Mouse (Mus musculus) liver, embryonic 16.5 days (tissue): ENCODE measurements around the gene Itgb8. TPM values are rescaled to one million over a fixed set of nuclear protein-coding genes. Genes with fewer than 3 reads are reported as not detected.

Source experiments
- ATAC-seq: fragments of 200-750 bp; cut with Nextera tagmentation; 2 replicates; pipeline ENCODE4 v1.8.0; 2017; ENCODE audit warnings: low read depth, mild to moderate bottlenecking, moderate number of reproducible peaks, moderate library complexity
- H3K27ac ChIP-seq: fragments of 300-500 bp; sonication (generic); 2 replicates; pipeline ENCODE4 v1.5.1; 2014; ENCODE audit warnings: mild to moderate bottlenecking, low read length
- H3K27me3 ChIP-seq: fragments of 300-500 bp; sonication (generic); 2 replicates; pipeline ENCODE4 v1.6.1; 2014; ENCODE audit warnings: low read depth, low read length, mixed read lengths; ENCODE audit not compliant: control insufficient read depth, insufficient read depth
- H3K36me3 ChIP-seq: fragments of 300-500 bp; sonication (generic); 2 replicates; pipeline ENCODE4 v1.6.1; 2014; ENCODE audit warnings: mild to moderate bottlenecking; ENCODE audit not compliant: control insufficient read depth, insufficient read depth
- H3K4me1 ChIP-seq: fragments of 300-500 bp; sonication (generic); 2 replicates; pipeline ENCODE4 v1.6.1; 2014; ENCODE audit warnings: low read depth, low read length, mixed read lengths; ENCODE audit not compliant: control insufficient read depth
- H3K4me2 ChIP-seq: fragments of 300-500 bp; sonication (generic); 2 replicates; pipeline ENCODE4 v1.6.1; 2014; ENCODE audit warnings: low read depth, low read length, mixed read lengths
- H3K4me3 ChIP-seq: fragments of 300-500 bp; sonication (generic); 2 replicates; pipeline ENCODE4 v1.5.1; 2014; ENCODE audit warnings: low read depth, mild to moderate bottlenecking, low read length
- H3K9ac ChIP-seq: fragments of 300-500 bp; sonication (generic); 2 replicates; pipeline ENCODE4 v1.6.1; 2014; ENCODE audit warnings: low read depth, low read length
- H3K9me3 ChIP-seq: fragments of 300-500 bp; sonication (generic); replicated peaks from 2 replicates; pipeline ENCODE4 v1.6.1; 2016; ENCODE audit warnings: low read length; ENCODE audit not compliant: control insufficient read depth
- WGBS: fragments of 180-500 bp; shearing (Covaris S2); extraction: QIAGEN DNeasy Blood & Tissue Kit; methylation state at CpG from one replicate; pipeline ENCODE4 v1.1.7; 2014; ENCODE audit not compliant: insufficient replicate concordance; 5-methylcytosine and 5-hydroxymethylcytosine counted together
- polyA plus RNA-seq: library from polyadenylated mRNA; unstranded; fragments of >200 nt; fragmentation: Nextera tagmentation; extraction: Ambion mirVana; gene quantifications from 2 replicates; pipeline ENCODE4 v1.2.1, GENCODE M21; 2015

The Itgb8 gene
- polyA plus RNA-seq, 1 experiment from 2014 or later: 0.05 TPM

DNA sequence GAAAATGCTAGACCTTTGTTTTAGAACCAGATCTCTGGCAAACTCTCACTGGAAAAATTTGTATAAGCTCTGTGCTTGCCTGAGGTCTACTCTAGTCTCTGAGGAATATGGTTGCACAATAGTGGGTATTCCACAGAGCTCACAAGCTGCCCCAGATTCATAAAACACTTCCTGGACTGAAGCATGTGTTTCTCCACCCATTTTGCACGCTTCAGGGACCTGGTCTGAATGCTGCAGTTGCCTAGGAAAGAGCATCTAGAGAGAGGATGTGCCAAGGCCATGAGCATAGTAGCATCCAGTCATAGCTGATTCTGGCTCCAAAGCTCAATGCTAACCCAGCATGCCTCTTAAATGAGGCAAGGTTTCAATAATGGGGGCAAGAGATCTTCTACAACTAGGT is 74.4 kb downstream of the Itgb8 start:
- ATAC-seq: no peak
- Histone ChIP-seq H3K9ac (no peak overlapping the region), H3K27me3 (no peaks in the 10 kb centered on the region), H3K9me3 (no peaks in the 10 kb centered on the region), H3K36me3 (no peaks in the 10 kb centered on the region), H3K4me3 (no peak overlapping the region), H3K4me2 (no peak overlapping the region), H3K27ac (no peak overlapping the region), H3K4me1 (no peaks in the 10 kb centered on the region)
- WGBS: 14% methylated on average over 1 of the region's 1 CpGs

GRCm38 (mm10) chr12:119160786-119161185 is 77.8 kb downstream of the Itgb8 start:
- no peaks in the 10 kb centered on the region for H3K36me3 ChIP-seq
- H3K4me2 ChIP-seq: no peak overlapping the region
- no peak overlapping the region for H3K9ac ChIP-seq
- no peak overlapping the region for H3K4me3 ChIP-seq
- H3K9me3 ChIP-seq: no peaks in the 10 kb centered on the region
- no peaks in the 10 kb centered on the region for H3K27me3 ChIP-seq
- no peak overlapping the region for H3K27ac ChIP-seq
- H3K4me1 ChIP-seq: no peaks in the 10 kb centered on the region
- no peak for ATAC-seq

DNA sequence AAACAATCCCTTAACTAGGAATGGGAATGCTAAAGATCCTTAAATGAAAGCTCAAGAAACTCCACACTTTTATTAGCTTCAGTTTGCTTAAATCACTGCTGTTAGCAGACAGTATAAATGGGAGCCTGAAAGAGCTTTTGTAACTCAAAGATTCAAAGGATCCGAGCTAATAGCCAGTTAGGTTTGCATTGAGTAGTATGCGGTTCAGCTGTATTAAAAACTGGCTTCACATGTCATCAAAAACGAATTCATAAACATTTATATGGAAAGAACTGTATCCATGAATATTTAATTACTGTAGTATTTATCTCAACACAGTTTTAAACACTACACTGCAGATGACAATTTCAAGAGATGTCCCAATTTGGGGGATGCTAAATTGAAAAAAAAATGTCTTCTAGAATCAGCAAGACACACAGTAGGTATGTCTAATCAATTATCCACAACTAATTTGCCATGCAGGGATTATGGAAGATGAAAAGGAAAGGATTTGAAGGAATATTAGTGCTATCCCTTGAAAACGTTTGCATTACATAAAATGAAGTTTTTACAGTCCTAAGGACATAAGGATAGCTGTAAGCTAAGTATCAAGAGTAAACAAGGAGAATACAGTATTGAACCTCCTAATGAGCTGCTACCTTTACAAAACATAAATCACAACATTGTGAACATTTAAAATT is 79.2 kb downstream of the Itgb8 start:
- no peak overlapping the region for H3K27ac ChIP-seq
- no peak overlapping the region for H3K4me3 ChIP-seq
- no peak overlapping the region for H3K9ac ChIP-seq
- no peaks in the 10 kb centered on the region for H3K4me1 ChIP-seq
- H3K36me3 ChIP-seq: no peaks in the 10 kb centered on the region
- no peaks in the 10 kb centered on the region for H3K27me3 ChIP-seq
- WGBS: 38% methylated on average over 4 of the region's 4 CpGs
- H3K9me3 ChIP-seq: no peaks in the 10 kb centered on the region
- H3K4me2 ChIP-seq: no peak overlapping the region
- ATAC-seq: no peak

- Histone ChIP-seq H3K27ac (no peak overlapping the region), H3K27me3 (no peaks in the 10 kb centered on the region), H3K4me3 (no peak overlapping the region), H3K4me2 (no peak overlapping the region), H3K36me3 (no peaks in the 10 kb centered on the region), H3K4me1 (no peaks in the 10 kb centered on the region), H3K9me3 (no peaks in the 10 kb centered on the region), H3K9ac (no peak overlapping the region)
- no peak for ATAC-seq
- 58% methylated on average over 2 of the region's 2 CpGs for WGBS
Observed at GRCm38 (mm10) chr12:119157686-119158085, 80.9 kb downstream of the Itgb8 start.

DNA sequence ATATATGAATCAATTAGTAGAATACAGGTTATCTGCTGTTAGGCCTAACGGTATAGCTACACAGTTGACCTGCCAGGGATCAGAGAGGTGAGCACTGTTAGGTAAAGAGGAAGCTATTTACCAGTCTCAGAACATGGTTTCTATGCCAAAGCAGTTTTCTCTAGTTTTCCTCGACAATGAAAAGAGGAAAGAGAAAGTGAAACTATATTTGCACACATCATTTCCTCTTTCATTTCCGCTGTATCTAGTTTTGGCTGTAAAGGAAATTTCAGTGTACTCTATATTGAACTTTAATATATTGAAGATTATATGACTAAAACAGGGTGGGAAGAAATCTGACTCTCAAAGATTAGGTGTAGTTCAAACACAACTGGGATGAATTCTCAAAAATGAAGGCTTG is 81.5 kb downstream of the Itgb8 start:
- ATAC-seq: no peak
- Histone ChIP-seq H3K36me3 (no peaks in the 10 kb centered on the region), H3K4me2 (0 out of 2 replicates have a peak overlapping the region, but pooled peaks have one; percentile 9), H3K4me3 (no peak overlapping the region), H3K9ac (no peak overlapping the region), H3K27ac (no peak overlapping the region), H3K9me3 (no peaks in the 10 kb centered on the region), H3K4me1 (no peaks in the 10 kb centered on the region), H3K27me3 (no peaks in the 10 kb centered on the region)
- WGBS: 33% methylated on average over 3 of the region's 3 CpGs

DNA sequence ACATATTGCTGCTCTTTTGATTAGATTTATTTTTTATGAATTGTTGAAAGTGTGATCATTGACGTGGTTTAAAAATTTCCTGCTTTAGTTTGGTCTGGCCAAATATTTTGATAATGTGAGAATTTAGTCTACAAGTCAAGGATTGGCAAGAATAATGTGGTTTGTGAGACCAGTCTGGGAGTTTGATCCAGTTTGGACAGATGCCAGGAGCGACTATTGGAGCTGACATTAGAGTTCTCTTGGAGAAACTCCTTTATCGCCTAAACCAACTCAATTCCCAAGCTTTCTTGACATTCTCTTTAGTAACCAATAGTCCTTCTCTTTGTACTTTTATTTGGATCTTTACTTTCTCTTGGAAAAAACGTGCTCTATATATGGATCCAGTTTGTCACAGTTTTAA is 83.0 kb downstream of the Itgb8 start:
- H3K27me3 ChIP-seq: no peaks in the 10 kb centered on the region
- H3K4me2 ChIP-seq: no peak overlapping the region
- no peaks in the 10 kb centered on the region for H3K9me3 ChIP-seq
- no peak overlapping the region for H3K9ac ChIP-seq
- WGBS: 56% methylated on average over 4 of the region's 4 CpGs
- H3K27ac ChIP-seq: no peak overlapping the region
- H3K36me3 ChIP-seq: no peaks in the 10 kb centered on the region
- ATAC-seq: no peak
- H3K4me1 ChIP-seq: no peaks in the 10 kb centered on the region
- no peak overlapping the region for H3K4me3 ChIP-seq

DNA sequence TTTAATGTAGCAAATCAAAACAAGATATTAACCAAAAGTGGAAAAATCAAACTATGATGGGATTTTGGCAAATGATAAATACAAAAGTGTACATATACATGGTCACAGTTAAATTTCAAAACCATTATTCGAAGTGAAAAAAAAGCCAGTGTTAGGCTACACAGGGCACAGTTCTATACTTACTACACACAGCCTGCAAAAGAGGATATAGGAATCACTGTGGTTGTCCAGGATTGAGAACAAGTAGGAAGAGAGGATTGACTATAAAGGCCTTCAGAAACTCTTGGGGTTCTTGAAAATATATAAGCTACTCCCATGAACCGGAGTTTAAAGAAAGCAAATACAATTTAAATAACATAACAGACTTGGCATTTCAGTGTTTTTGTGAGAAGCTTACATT is 87.6 kb downstream of the Itgb8 start:
- no peak overlapping the region for H3K4me3 ChIP-seq
- 60% methylated on average over 2 of the region's 2 CpGs for WGBS

GRCm38 (mm10) chr12:119147753-119148152 is 90.8 kb downstream of the Itgb8 start:
- no peaks in the 10 kb centered on the region for H3K4me1 ChIP-seq
- no peaks in the 10 kb centered on the region for H3K36me3 ChIP-seq
- WGBS: 36% methylated on average over 3 of the region's 3 CpGs
- H3K4me2 ChIP-seq: no peak overlapping the region
- no peak for ATAC-seq
- H3K9ac ChIP-seq: no peak overlapping the region
- H3K27ac ChIP-seq: no peak overlapping the region
- no peak overlapping the region for H3K4me3 ChIP-seq
- no peaks in the 10 kb centered on the region for H3K9me3 ChIP-seq
- H3K27me3 ChIP-seq: no peaks in the 10 kb centered on the region

More for the DNA sequence above, 87.6 kb downstream of the Itgb8 start:
- H3K27ac ChIP-seq: no peak overlapping the region
- no peak overlapping the region for H3K4me2 ChIP-seq
- H3K4me1 ChIP-seq: no peaks in the 10 kb centered on the region
- no peaks in the 10 kb centered on the region for H3K9me3 ChIP-seq
- H3K36me3 ChIP-seq: no peaks in the 10 kb centered on the region
- no peak for ATAC-seq
- no peaks in the 10 kb centered on the region for H3K27me3 ChIP-seq
- no peak overlapping the region for H3K9ac ChIP-seq

GRCm38 (mm10) chr12:119146031-119146430 is 92.6 kb downstream of the Itgb8 start:
- no peak for ATAC-seq
- WGBS: 53% methylated on average over 1 of the region's 1 CpGs

More at GRCm38 (mm10) chr12:119146031-119146430, 92.6 kb downstream of the Itgb8 start:
- Histone ChIP-seq H3K9ac (no peak overlapping the region), H3K27me3 (no peaks in the 10 kb centered on the region), H3K36me3 (no peaks in the 10 kb centered on the region), H3K27ac (no peak overlapping the region), H3K4me1 (no peaks in the 10 kb centered on the region), H3K9me3 (no peaks in the 10 kb centered on the region), H3K4me2 (no peak overlapping the region), H3K4me3 (no peak overlapping the region)
